Mouse (Mus musculus): ENCODE results near the gene Slit3.

Gene Slit3

DNA sequence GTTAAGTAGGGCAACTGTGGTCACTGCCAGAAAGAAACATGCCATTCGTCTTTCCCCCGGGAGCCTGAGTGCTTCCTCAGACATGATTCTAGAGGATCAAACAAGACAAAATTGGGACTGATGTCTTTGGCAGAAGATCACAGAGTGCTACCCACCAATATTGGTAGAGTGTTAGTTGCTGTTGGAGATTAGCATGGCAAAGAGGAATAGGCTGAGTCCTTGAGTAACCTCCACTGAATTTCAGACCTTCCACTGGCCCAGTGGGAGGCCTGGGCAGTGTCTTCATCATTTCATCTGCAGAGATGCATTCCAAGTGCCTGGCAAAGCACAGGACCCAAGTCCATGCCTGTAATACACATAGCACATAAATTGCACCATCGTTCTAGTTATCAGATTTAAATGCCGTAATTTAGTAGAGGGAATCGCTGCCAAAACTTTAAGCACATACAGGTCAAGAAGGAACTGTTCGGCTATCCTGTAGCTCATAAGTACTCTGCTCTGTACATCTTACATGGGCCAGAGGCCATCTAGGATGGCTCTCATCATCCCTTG lies 77.6 kb downstream of the Slit3 start:
- DNase-seq (ENCODE audit: low read depth): no peak

DNA sequence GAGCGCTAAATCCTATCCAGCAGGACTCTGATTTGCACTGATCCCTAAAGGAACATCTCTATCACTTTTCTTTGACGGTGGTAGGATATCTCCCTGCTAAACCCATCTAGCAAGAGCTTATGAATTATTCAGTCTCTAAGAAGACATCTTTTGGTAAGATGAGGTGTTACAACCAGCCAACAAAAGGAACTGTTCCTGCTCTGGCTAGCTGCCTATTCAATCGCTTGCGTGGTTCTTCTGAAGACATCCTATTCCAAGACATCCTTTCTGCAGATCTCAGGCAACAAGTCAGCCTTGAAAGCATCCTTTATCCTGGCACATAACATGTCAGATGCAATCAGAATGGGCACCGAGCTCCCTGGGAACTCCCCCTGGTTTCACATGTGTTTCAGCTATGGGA lies 81.3 kb downstream of the Slit3 start:
- DNase-seq (ENCODE audit: low read depth): no peak

DNA sequence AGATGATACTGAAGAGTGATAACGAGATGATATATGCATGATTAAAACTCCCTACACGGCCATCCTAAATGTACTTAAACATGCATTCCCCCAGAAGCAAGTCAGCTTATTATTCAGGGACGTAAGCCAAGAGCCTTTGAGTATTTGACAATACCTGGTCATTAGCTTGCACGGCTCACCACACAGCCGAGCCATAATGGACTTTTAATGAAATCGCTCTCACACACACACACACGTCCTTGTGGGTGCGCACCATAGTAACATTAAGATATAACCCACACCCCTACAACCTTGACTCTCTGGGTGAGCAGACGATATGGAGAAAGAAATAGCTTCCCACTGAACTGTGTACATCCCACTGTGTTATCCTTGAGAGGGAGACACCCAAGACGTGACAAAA lies 82.6 kb downstream of the Slit3 start:
- DNase-seq (ENCODE audit: low read depth): no peak

DNA sequence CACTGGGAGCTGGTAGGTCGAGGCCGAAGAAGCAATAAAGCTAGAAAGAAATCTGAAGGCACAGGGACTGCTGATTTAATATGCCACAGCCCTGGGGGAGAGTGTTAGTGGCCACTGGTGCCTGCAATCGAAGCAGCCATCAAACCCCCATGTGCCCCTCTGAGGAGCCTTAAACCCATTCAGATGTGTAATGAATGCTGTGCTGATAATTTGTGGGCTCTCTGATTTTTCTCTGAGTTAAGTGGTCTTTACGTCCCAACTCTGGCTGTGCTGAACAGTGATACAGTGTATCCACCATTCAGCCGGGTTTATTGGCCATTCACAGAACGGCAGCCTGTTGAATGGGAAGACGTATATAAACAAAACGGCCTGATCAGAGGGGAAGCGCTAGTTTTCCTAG lies 83.1 kb downstream of the Slit3 start:
- DNase-seq (ENCODE audit: low read depth): no peak

DNA sequence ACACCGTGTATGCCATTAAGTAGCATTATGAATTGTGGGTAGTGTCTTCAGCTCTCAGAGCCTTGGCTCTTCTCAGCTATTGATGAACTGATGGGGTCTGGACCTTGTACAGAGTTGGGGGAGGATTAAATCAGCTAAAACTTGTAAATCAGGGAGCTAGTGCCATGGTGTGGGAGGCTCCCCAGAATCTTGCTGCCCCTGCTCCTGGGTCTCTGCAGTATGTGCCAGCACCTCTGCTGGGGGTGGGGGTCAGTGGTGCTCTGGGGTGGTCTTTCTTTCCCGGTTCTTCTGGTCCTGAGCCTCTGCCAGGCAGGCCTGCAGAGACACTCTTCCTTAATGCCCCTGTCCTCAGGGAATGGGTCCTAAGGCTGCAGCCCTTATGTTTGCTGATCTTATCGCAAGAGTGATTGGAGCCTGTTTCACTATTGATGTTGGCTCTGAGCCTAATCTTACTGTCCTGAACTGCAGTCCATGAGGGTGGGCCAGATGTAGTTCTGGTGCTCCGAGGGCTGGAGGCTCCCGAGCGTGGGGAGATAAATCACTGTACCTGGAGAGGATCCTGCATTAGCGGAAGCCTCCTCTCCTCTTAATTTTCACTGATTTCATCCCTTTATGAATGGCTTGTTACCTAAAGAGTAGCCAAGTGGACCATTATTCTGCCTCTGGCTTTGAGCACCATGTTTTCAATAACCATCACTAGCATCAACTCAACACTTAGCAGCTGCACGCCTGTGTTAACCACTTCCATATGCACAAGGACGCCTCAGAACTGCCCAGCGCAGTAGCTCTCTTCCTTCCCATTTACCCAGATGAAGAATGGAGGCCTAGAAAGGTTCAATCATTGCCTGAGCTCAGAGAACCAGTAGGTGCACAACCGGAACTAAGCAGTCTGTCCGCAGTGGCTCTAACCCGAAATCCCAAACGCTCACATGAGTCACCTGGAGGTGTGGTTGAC lies 90.0 kb downstream of the Slit3 start:
- DNase-seq (ENCODE audit: low read depth): no peak

DNA sequence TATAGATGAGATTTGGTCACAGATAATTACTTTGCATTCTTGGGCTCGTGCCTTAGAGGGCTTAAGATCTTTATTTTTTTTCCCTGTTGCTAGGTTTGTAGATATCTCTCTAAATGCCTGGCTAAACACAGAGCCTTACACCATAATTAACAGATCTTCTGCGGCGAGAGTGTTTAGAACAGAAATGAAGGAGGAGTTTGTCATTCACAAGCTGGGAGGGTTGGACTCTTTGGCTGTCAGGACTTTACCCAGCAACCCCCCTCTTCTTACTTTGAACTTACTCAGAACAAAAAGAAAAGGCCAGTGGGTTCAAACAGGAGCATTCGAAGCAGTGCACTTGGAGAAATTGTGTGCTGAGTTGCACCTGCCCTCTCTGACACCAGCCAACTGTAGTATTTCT lies 103.0 kb downstream of the Slit3 start:
- DNase-seq (ENCODE audit: low read depth): no peak

DNA sequence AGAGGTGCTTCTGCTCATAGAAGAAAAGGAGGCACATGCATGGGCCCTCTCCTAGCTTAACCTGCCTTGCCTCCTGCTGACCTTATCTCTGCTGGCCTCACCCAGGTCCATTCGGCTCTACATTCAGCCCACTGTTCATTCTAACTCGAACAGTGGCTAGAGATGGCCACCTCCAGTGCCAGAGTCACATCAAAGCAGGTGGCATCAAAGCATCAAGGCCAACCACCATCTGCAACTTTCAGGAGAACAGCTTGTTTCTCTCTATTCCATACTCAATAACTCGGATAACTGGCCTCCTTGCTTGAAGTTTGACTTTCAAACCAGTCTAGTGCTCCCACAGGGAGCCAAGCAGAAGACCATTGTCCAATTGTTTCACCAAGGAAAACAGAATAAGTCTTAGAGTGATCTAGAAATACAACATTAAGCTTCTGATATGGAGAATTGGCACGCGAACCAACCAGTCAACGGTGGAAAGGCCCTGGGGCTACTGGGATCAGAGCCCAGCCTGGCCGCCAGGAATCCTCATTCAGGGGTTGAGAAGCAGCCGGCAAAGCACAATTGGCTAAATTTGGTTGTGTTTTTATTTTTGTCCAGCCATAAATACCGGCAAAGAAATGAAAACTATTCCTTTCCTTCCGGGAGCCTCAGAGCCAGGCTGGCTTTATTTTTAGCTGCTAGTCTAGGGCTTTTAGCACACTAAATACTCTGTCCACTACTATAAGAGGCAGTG lies 110.5 kb downstream of the Slit3 start:
- no peak for DNase-seq (ENCODE audit: low read depth)

DNA sequence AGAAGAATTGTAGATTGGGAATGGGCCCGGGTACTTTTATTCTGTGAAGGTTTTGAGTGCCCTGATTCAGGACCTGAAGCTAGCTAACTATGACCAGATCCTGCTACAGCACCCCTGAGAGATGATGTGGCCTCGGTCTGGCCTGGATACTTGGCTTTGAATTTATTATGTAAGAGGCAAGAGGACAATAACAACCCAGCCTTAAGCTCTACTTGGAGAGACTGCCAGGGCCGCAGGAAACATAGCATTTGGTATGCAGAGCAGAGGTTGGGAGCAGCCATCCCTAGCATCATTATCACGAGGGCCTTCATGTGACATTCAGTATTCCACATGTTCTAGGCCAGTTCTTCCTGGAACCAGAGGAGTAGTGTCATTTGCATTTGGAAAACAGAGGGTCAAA lies 111.3 kb downstream of the Slit3 start:
- DNase-seq (ENCODE audit: low read depth): no peak

DNA sequence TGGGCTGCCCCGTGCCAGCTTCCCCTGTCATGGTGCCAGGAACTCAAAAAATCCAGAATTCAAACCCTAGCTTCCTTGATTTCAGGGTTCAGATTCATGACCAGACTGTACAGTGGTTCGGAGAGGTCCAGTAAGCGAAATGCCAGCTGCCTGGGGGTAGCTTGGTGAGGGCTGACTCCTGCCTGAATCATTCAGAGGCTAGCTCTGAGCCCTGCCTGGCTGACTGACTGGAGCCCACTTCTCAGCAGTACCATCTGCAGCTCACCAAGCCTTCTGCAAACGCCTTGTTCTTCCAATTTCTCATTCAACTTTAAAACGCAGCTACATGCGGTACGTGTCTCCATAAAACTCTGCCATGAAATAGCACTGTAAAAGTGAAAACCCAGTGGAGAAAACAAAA lies 120.4 kb downstream of the Slit3 start:
- DNase-seq (ENCODE audit: low read depth): no peak

DNA sequence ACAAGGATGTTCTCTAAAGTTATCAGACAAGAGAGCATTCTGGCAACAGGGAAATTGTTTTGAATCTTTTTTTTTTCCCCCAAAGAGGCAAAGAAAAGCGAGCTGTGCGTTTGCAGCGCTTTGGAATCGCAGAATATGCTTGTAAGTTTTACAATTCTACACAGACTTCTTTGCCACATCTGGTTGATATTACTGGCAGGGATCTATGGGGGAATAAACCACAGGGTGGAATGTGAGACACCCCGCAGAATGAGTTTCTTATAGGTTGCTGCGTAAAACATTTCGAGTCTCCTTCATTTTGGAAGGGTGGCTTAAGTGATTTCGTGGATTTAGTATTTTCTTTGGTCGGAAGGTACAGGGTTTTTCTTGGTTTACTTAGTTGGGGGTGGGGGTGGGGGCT lies 122.6 kb downstream of the Slit3 start:
- DNase-seq (ENCODE audit: low read depth): no peak

DNA sequence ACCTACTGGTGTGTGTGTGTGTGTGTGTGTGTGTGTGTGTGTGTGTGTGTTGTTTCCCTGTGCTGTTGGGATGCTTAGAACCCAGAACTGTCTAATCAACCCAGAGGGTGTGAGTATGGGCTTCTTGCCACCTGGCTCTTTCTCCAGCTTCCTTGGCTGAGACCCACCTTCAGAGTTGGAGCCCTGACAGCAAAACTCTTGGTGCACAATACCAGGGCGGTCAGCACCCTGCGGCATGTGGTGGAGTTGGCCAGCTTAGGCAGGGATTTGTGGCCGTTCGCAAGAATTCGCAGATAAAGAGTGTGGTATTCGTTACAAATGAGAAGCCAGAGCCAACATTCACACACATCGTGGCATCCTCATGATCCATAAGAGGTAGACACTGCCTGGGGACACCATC lies 123.5 kb downstream of the Slit3 start:
- no peak for DNase-seq (ENCODE audit: low read depth)

DNA sequence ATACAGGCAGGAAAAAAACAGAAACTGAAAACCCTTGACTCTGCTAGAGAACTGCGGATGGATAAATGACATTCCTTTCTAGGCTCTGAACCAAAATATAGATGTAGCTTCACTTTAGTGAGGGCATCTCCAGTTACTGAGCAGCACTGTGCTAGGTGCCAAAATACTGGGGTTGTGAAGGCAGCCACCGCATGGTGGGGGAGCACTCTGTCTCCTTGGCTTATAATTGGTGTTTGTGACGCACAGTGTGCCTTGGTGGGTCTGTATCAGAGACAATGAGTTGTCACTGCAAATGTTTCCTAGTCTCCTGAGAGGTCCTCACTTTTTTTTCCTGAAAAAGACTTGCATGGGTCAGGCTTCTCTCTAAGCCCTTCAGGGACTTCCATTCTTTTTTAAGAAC lies 125.6 kb downstream of the Slit3 start:
- no peak for DNase-seq (ENCODE audit: low read depth)

DNA sequence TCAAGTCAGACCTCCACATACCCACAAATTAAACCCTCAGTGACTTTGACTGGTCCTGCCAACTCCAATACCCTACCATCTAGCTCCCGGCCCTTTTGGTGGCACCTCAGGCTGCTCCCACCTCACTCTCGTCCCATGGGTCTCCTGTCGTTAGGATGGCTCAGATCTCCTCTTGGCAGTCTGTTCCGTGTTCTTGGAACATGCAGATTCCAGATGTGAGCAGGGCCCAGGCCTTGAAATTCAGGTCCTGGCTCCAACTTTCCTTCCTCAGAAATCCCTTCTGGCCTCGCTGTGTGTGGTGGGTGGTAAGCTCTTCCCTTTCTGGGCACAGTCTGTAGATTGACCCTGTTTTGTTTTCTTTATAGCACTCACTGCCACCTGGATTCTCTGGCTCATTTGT lies 127.1 kb downstream of the Slit3 start:
- no peak for DNase-seq (ENCODE audit: low read depth)

DNA sequence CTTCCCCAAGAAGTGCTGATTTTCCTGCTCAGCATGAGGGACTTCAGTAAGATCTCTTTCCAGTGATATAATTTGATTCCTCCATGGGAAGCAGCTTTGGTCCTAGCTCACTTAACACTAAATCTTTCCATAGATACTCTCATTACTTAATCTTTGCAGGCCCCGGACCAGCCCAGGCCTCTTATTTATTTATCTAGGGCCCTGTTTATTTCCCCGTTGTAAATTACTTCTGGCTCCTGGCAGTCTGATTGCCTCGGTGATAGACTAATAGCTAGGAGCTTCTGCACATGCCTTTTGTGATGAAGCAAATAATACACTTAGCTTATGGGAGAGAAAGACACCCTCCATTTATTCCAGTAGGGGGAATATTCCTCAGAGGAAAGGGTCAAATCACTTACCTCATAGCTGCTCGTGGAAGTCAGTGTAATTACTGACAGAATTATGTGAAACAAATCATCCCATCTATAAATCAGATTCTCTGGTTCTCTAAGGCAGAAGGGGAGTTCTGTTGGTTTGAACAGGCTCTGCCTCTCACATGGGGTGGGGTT lies 129.9 kb downstream of the Slit3 start:
- DNase-seq (ENCODE audit: low read depth): no peak

DNA sequence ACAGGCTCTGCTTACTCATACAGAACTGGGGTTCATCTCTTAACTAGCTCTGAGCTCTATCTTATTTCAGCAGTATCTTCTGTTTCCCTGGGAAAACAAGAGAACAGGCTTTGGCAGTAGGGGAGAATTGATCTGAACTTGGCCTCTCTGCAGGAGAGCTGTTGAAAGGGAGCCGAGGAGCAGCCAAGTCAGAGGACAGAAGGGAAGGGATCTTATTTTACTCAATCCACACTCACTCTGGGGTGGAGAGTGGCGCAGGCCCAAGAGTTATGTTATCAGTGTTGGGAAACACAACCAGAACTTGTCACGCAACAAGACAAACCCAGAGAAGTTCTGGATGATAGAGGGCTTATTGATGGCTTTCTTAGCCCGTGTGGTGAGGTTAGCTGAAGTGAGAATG lies 130.9 kb downstream of the Slit3 start:
- no peak for DNase-seq (ENCODE audit: low read depth)

DNA sequence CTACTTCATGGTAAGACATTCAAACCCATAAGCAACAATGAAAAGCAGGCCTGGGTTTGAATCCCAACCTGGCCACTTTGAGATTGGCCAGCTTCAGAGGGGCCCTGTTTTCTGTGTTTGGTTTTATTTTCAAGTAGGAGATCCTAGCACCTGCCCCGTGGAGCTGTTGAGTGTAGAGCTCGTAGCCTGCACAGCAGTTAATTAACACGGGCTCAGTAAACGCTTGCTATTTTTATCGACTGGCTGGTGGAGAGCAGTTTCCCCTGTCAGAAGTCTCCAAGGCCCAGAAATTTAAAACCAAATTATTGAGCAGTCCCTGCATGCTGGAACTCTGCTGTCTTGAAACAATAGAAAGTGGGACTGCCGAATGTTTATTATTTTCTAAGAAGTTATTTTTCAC lies 136.3 kb downstream of the Slit3 start:
- DNase-seq (ENCODE audit: low read depth): no peak

DNA sequence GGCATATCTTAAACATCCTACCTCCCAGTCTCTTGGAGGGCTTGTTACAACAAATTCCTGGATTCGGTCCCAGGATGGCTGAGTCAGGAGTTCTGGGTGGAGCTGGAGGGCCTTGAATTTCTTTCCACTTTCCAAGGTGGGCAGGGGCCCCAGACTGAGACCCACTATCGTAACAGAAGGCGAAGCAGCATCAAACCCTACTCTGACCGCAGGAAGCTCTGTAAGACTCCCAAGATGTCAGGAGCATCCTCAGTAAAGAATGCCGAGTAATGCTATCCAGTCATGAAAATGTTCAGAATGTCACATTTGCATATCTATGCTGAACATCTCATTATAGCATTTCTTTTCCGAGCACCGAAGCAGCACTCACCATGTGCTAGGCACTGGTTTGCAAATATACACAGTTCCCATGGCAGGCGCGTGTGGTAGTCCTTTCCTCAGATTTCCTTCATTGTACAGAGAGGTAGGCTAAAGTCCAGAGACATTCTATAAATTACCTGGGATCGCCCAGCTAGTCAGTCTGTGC lies 140.6 kb downstream of the Slit3 start:
- DNase-seq (ENCODE audit: low read depth): no peak

DNA sequence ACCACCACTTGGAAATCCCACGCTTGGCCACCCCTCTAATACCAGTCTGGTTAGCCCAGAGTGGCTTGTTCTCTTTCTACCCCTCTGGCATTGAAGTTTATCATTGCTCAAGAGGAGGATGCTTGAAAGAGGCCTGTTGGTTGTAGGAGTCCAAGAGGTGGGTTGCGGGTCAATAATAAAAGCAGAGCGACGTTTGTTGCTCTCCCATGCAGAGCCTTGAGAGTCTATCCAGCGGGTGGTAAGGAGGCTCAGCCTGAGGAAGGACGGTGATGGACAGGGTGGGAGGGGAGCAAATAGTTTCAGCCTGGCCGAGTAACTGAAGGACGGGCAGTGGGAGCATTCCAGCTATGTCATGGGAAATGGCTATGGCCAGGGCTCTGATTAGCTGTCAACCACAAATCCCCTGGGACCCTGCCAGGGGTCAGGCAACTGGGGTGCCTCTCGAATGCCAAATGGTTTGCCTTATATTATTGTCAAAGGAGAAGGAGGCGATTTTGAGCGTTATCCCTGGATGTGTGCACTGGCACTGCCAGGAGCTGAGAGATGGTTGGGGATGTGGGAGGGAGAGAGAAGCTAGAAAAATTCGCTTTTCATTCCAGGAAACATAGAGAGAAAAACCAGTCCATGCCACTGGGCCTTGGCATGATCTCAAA lies 141.4 kb downstream of the Slit3 start:
- no peak for DNase-seq (ENCODE audit: low read depth)

DNA sequence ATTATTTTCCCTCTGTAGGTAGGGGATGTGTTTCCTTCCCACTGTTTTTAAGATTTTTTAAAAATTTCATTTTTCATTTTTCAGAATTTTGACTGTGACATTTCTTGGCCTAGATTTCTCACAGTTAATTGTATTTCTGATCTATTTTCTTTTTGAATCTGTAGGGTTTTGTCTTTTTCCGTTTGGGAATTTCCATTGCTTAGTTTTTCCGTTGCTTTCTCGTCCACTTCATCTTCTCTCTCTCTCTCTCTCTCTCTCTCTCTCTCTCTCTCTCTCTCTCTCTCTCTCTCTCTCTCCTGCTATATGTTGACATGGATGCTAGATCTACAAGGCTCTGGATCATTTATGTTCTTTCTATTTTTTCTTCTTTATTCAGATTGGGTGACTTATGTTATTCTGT lies 143.7 kb downstream of the Slit3 start:
- no peak for DNase-seq (ENCODE audit: low read depth)

DNA sequence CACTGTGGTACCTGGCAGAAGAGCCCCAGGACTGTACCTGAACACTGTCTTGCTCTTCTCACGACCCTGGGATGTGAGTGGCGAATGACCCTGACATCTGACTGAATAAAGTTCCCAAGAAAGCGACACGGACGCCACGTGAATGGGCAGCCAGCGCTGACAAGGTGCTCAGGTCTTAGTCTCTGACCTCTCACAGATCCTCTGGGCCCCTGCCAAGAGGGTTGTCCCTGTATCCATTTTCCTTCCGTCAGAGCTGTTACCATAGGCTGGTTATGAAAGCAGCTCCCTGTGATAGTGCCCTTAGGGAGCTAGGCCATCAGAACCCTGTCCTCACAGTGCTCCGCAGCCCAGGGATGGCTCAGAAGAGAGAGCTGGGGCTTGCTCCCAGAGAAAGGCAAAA lies 149.4 kb downstream of the Slit3 start:
- no peak for DNase-seq (ENCODE audit: low read depth)

DNA sequence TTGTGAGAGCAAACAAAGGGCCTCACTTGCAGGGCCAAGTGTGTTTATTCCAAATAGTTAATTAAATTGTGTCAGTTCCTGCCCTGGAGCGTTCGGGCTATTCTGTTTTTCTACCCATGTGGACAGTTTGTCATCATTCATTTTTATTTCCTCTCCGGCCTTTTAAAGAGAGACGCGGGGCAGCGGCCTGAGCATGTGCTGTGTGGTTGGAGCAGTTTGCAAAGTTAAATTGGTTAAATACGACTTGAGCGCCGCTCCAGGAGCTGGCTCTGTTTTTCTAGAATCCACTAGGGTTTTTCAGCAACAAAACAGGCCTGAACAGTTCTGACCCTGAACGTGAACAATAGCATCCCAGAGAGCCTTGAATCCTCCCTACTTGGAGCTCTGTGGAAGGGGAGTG lies 152.4 kb downstream of the Slit3 start:
- no peak for DNase-seq (ENCODE audit: low read depth)

DNA sequence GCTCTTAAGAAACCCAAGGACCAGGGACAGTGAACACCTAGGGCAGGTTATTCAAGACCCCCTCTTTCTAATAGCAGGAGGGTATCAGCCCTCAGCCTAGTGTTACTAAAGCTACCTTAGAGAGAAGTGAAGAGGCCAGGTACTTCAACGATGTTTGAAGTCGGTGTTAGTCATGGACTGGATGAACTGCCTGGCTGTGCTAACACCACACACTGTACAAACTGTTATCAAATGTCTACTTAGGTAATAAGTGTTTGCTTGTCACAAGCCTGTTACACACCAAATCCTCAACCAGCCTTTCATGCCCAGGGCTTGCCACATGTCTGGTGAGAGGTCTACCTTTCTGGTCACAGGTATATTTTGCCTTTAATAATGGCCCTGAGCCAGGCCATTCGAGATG lies 153.0 kb downstream of the Slit3 start:
- no peak for DNase-seq (ENCODE audit: low read depth)

All from c-Kit-positive CD71-positive TER-119-negative erythroid progenitor cells, embryonic 14.5 days (primary cell).